Mouse (Mus musculus): ENCODE measurements at regions not wholly inside any gene's neighbourhood (a gene's known extent, or its start where the extent isn't known, plus 50 kb on each side); places are given as distances from the start of the nearest gene placed in this dataset.
A peak's percentile ranks its signal among the peaks of the same experiment; 100 is the strongest.

GRCm38 (mm10) chr12:10573381-10573780 lies 182.8 kb downstream of the Rdh14 start:
- no peak for DNase-seq

- no peak for DNase-seq
Observed at GRCm38 (mm10) chr12:10582840-10583614, 192.5 kb downstream of the Rdh14 start.

GRCm38 (mm10) chr12:10584026-10584425 lies 193.5 kb downstream of the Rdh14 start:
- no peak for DNase-seq

GRCm38 (mm10) chr12:10589537-10589936 lies 199.0 kb downstream of the Rdh14 start:
- peak; percentile 40 for DNase-seq

GRCm38 (mm10) chr12:10597976-10598746 lies 207.6 kb downstream of the Rdh14 start:
- DNase-seq, result peak; percentile 14

GRCm38 (mm10) chr12:10600111-10600510 lies 209.5 kb downstream of the Rdh14 start:
- DNase-seq, result no peak

- DNase-seq, result no peak
Observed at GRCm38 (mm10) chr12:10618319-10618718, 227.7 kb downstream of the Rdh14 start.

DNA sequence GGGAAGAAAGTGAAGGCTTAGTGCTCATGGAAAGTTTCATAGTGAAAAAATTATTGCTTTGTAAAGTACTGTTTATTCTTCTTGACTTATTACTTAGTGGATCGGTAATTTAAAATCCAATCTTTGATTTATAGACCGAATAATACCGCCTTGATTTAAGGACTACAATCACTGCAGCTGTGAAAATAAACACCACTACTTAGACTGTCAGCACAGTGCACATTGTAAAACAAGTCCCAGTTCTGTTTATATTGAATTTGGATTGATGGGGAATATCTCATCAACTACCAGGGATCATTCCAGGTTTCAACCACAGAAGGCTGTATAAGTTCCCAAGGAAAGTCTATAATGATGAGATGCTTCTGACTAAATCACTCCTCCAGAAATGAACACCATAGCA lies 230.0 kb downstream of the Rdh14 start:
- no peak for DNase-seq

GRCm38 (mm10) chr12:10638591-10638990 lies 248.0 kb downstream of the Rdh14 start:
- no peak for DNase-seq

GRCm38 (mm10) chr12:10654466-10655184 lies 264.1 kb downstream of the Rdh14 start:
- DNase-seq, result no peak

DNA sequence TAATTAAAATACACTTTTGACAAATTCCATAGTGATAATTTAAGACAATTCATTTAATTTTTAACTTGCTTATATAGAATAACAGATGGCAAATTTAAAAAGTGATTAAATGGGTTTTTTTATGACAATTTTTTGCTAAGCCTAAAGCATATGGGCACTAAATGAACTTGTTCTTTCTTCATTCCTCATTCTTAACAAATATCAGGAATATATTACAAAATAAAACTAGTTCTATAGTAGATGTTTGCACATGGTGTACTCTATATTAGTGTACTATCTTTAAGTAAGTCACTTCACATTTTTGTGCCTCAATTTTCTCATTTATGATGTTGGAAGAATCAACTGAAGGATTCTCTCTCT lies 264.6 kb downstream of the Rdh14 start:
- no peak for DNase-seq

- DNase-seq, result no peak
Observed at GRCm38 (mm10) chr12:10658826-10659225, 268.3 kb downstream of the Rdh14 start.

DNA sequence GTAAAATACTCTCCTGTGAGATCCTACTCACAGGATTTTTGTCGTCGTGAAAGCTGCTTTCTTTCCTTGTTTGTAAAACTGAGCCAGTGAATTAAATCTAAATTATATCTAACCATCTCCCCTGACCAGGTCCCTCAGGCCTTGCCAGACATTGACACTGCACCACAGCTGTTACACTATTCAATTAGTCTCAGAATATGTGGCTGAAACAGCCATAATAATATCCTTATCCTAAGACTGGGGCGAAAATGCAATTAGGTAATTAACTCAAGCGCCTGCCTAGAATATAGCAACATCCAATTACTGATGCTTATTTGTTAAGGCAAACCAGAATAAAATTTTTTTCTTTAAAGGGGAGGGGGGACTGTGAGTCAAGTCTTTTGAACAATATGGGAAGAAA lies 296.2 kb downstream of the Rdh14 start:
- DNase-seq, result no peak

All from thymus, postnatal 14 days (tissue).